Mouse (Mus musculus) liver, embryonic 13.5 days (tissue): ENCODE measurements around the gene Ppfibp1. TPM values are rescaled to one million over a fixed set of nuclear protein-coding genes. Genes with fewer than 3 reads are reported as not detected.

Experiments used
- ATAC-seq: fragments of 200-750 bp; cut with Nextera tagmentation; 2 replicates; pipeline ENCODE4 v1.8.0; 2017; ENCODE audit warnings: low read depth, mild to moderate bottlenecking, moderate number of reproducible peaks, moderate library complexity
- DNase-seq: peaks from one replicate; pipeline ENCODE4 v3.0.0; 2022
- H3K27ac ChIP-seq: fragments of 300-500 bp; sonication (generic); 2 replicates; pipeline ENCODE4 v1.5.1; 2015; ENCODE audit warnings: moderate library complexity, mild to moderate bottlenecking, inconsistent platforms
- H3K27me3 ChIP-seq: fragments of 300-500 bp; sonication (generic); 2 replicates; pipeline ENCODE4 v1.6.1; 2015; ENCODE audit warnings: mild to moderate bottlenecking, inconsistent platforms
- H3K36me3 ChIP-seq: fragments of 300-500 bp; sonication (generic); 2 replicates; pipeline ENCODE4 v1.6.1; 2015; ENCODE audit warnings: mild to moderate bottlenecking, inconsistent platforms
- H3K4me1 ChIP-seq: fragments of 300-500 bp; sonication (generic); replicated peaks from 2 replicates; pipeline ENCODE4 v1.6.1; 2015; ENCODE audit warnings: inconsistent platforms
- H3K4me2 ChIP-seq: fragments of 300-500 bp; sonication (generic); 2 replicates; pipeline ENCODE4 v1.6.1; 2015; ENCODE audit warnings: inconsistent platforms, mild to moderate bottlenecking, moderate library complexity
- H3K4me3 ChIP-seq: fragments of 300-500 bp; sonication (generic); replicated peaks from 2 replicates; pipeline ENCODE4 v1.5.1; 2015; ENCODE audit warnings: mild to moderate bottlenecking, inconsistent platforms
- H3K9ac ChIP-seq: fragments of 300-500 bp; sonication (generic); 2 replicates; pipeline ENCODE4 v1.6.1; 2015; ENCODE audit warnings: mild to moderate bottlenecking, inconsistent platforms
- H3K9me3 ChIP-seq: fragments of 300-500 bp; sonication (generic); replicated peaks from 2 replicates; pipeline ENCODE4 v1.6.1; 2016; ENCODE audit warnings: inconsistent platforms
- WGBS: fragments of 180-500 bp; shearing (Covaris S2); methylation state at CpG from one replicate; pipeline ENCODE4 v1.1.7; 2015; ENCODE audit not compliant: insufficient replicate concordance; 5-methylcytosine and 5-hydroxymethylcytosine counted together
- polyA plus RNA-seq: library from polyadenylated mRNA; unstranded; fragments of >200 nt; fragmentation: Nextera tagmentation; extraction: Ambion mirVana; gene quantifications from 2 replicates; pipeline ENCODE4 v1.2.1, GENCODE M21; 2015

The Ppfibp1 gene
- polyA plus RNA-seq, 1 experiment from 2014 or later = 9.0 TPM

DNA sequence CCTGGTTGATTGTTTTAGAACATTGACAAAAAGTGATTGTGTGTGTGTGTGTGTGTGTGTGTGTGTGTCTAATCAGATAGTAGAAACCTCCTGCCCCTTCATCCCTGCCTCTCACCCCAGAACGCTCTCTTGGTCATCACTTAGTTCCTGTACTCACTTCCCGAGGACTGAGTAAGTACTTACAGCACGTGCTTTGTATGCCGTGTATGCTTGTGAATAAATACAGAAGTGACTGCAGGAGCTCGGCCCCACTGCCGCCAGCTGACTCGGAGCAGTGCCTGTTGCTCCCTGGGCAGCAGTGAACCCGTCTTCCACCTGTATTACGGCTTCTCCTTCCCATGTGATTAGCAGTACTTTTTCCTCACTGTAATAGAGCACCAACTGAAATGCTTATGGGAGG is 164.2 kb downstream of the Ppfibp1 start:
- Histone ChIP-seq H3K4me1 (no peaks in the 10 kb centered on the region), H3K4me3 (no peak overlapping the region), H3K27me3 (no peaks in the 10 kb centered on the region), H3K9me3 (no peaks in the 10 kb centered on the region), H3K9ac (no peak overlapping the region), H3K36me3 (peaks cover 79% of the 10 kb centered on the region), H3K4me2 (no peak overlapping the region), H3K27ac (no peak overlapping the region)
- DNase-seq = no peak
- no peak for ATAC-seq
- WGBS = 84% methylated on average over 9 of the region's 9 CpGs

DNA sequence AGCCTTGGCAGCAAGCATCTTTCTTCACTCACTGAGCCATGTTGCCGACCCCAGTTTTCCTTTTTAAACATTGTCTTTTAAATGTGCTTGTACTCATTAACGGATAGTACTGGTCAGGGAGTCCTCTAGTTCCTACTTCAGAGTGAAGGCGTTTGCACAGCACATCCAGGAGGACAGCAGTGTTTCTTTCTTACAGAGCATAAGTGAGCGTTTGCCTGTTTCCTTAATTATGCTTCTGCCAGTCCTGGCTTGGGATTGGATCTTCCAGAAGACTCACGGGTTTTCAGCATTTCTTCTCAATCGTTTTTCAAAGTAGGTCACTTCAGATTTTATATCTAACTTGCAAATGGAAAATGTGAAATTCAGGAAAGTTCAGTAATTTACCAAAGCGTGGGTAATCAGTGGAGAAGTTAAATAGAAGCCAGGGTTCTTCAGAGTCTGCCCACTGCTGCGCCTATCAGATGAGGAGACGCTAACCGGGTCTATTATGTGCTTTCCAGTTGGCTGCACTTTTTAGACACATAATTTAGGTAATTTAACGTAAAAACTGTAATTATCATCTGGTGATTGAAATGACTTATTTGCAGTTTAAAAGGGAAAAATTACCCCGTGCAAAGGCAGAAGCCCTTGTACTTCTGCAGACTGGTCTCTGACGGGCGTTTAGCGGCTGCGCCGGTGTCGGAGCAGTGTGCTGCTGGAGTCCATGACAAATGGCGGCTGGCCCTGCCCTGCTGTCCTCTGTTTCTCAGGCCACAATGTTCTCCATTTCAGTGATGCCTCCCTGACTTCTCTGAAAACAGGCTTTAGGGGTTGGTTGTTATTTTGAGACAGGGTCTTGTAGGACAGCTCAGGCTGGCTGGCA is 165.7 kb downstream of the Ppfibp1 start:
- Histone ChIP-seq H3K4me3 (no peak overlapping the region), H3K36me3 (peaks cover 69% of the 10 kb centered on the region), H3K4me1 (no peaks in the 10 kb centered on the region), H3K27ac (no peak overlapping the region), H3K9me3 (no peaks in the 10 kb centered on the region), H3K27me3 (no peaks in the 10 kb centered on the region), H3K9ac (no peak overlapping the region), H3K4me2 (no peak overlapping the region)
- ATAC-seq (no peak), DNase-seq (no peak)
- WGBS = 84% methylated on average over 19 of the region's 19 CpGs

DNA sequence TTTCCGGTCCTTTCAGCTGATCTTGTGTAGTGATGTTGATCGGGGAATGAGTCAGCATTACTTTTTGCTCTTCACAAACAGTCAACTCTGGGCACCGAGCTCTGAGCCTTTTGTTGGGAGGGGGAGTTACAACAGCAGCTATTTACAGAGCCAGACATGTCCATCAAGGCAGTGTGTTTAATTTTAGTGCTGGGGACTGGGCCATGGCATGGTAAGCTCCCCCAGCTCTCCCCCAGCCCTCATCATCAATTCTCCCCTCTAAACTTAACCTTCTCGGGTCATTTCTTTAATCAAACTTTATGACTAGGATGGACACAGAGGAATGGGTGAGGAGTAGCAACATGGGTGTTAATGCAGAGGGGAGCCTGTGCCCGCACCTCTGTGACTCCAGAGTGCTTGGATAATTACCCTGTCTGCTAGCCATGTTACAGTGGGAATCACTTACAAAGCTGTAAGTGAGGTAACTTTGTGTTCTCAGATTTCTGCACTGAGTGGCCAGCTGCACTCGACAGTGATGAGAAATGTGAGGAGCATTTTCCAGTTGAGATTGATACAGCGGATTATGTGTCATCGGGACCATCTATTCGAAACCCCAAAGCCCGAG is 167.2 kb downstream of the Ppfibp1 start:
- Histone ChIP-seq H3K27ac (no peak overlapping the region), H3K9me3 (no peaks in the 10 kb centered on the region), H3K4me1 (no peaks in the 10 kb centered on the region), H3K4me3 (no peak overlapping the region), H3K27me3 (no peaks in the 10 kb centered on the region), H3K4me2 (no peak overlapping the region), H3K36me3 (peaks cover 67% of the 10 kb centered on the region), H3K9ac (no peak overlapping the region)
- ATAC-seq = no peak
- DNase-seq = no peak
- WGBS = 73% methylated on average over 10 of the region's 10 CpGs

DNA sequence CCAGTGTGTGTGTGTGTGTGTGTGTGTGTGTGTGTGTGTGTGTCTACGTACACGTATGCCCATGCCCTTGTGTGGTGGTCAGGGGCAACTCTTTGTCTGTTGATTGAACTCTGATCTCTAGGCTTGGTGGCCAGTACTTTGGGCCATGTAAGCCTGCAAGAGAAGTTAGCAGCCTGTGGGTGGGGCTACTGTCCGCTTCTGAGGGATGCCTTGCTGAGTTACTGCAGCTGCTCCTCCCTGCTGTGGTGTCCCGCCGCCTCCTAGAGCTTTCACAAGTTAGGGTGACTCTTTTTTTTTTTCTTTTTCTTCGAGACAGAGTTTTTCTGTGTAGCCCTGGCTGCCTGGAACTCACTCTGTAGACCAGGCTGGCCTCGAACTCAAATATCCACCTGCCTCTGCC is 171.0 kb downstream of the Ppfibp1 start:
- Histone ChIP-seq H3K4me2 (no peak overlapping the region), H3K9ac (no peak overlapping the region), H3K36me3 (peaks cover 68% of the 10 kb centered on the region), H3K27ac (no peak overlapping the region), H3K9me3 (no peaks in the 10 kb centered on the region), H3K4me1 (no peaks in the 10 kb centered on the region), H3K27me3 (no peaks in the 10 kb centered on the region), H3K4me3 (no peak overlapping the region)
- no peak for DNase-seq
- ATAC-seq = no peak
- WGBS = 74% methylated on average over 7 of the region's 7 CpGs

DNA sequence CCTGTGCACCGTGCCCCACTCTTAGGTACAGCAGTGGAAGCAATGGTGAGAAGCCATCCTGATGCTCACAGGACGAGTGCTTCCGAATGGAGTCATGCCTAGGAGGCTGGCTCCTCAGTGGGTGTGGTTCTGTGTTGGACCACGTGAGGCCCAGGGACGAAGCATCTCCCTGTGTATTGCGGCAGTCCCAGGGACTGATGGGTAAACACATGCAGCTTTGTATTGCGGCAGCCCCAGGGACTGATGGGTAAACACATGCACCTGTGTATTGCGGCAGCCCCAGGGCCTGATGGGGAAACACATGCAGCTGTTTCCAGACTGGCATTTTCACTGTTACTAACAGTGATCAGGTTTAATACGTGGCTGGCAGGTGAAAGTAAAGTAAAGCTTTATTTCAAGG is 173.3 kb downstream of the Ppfibp1 start:
- DNase-seq = no peak

DNA sequence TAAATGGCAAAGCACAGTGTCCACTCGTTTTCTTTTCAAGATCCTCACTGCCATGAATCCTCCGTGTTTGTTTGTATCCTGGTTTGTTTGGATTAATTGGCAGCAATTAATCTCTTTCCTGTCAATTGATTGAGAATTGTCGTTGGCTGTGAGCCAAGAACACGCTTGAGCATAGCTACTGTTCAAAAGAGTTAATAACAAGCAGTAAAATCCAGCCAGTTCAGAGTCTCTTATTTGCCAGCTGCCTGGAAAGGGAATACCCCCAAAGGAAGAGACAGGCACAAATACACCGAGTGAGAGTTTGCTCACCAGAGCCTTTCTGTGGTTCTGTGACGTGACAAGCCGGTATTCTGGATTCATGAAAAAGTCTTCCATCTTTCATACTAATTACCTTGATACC is 173.7 kb downstream of the Ppfibp1 start:
- H3K36me3 ChIP-seq = peaks cover 58% of the 10 kb centered on the region
- 85% methylated on average over 7 of the region's 7 CpGs for WGBS

More for the DNA sequence above, 173.3 kb downstream of the Ppfibp1 start:
- Histone ChIP-seq H3K4me3 (no peak overlapping the region), H3K4me1 (no peaks in the 10 kb centered on the region), H3K27me3 (no peaks in the 10 kb centered on the region), H3K9ac (no peak overlapping the region), H3K4me2 (no peak overlapping the region), H3K36me3 (peaks cover 58% of the 10 kb centered on the region), H3K27ac (no peak overlapping the region), H3K9me3 (no peaks in the 10 kb centered on the region)
- 87% methylated on average over 9 of the region's 9 CpGs for WGBS
- ATAC-seq = no peak

DNA sequence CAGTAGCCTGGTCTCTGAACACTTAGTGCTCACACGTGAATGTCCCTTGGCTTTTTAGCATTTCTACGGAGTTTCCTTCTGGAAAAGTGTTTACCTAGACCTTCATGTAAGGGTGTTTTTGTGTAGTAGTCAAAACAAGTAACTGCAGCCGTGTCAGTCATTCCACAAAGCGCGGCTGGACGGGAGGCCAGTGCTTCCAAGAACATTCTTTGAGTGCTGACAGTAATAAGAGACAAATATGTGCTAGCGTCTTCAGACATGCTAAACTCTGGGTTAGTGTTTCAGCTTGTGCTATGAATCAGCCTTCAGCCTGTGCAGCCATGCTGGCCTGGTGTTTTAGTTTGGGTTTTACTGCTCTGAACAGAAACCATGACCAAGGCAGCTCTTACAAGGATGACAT is 174.4 kb downstream of the Ppfibp1 start:
- Histone ChIP-seq H3K4me1 (no peaks in the 10 kb centered on the region), H3K4me2 (no peak overlapping the region), H3K27me3 (no peaks in the 10 kb centered on the region), H3K9me3 (no peaks in the 10 kb centered on the region), H3K36me3 (peaks cover 62% of the 10 kb centered on the region), H3K9ac (no peak overlapping the region), H3K4me3 (no peak overlapping the region), H3K27ac (no peak overlapping the region)
- no peak for ATAC-seq
- no peak for DNase-seq
- WGBS = 75% methylated on average over 7 of the region's 7 CpGs

More for the DNA sequence above, 173.7 kb downstream of the Ppfibp1 start:
- no peak overlapping the region for H3K4me3 ChIP-seq
- no peaks in the 10 kb centered on the region for H3K9me3 ChIP-seq
- H3K9ac ChIP-seq = no peak overlapping the region
- no peaks in the 10 kb centered on the region for H3K27me3 ChIP-seq
- no peak for ATAC-seq
- DNase-seq = no peak
- no peak overlapping the region for H3K27ac ChIP-seq
- no peaks in the 10 kb centered on the region for H3K4me1 ChIP-seq
- H3K4me2 ChIP-seq = no peak overlapping the region

DNA sequence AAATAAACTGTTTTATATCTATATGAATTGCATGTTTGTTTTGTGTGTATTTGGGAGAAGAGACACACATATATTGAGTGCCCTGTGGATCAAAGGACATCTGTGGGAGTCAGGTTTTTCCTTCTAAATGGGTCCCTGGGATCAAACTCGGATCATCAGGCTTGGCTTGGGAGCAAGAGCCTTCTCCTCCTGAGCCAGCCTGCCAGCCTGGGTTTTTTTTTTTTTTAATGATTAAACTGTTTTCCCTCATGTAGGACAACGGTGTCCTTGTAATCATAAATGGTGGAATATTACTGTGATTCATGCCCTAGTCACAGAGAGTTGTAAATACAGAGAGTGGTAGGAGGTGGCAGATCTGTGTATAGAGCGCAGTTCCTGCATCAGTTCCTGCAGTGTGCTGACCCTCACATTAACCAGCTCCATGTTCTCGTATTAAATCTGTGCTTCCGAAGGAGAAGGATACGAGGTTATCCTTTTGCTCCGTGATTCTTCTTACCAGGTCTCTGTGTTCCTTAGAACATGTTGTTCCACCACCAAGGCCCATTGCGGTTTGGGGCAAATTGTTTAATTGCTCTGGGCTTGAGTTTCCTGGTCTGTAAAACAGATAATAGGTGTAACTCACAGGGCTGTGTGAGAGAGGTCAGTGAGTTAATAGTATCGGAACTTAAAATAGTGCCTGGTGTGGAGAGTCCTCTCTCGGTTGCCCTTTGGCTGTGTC is 176.1 kb downstream of the Ppfibp1 start:
- ATAC-seq (no peak), DNase-seq (no peak)
- 83% methylated on average over 10 of the region's 10 CpGs for WGBS
- no peaks in the 10 kb centered on the region for H3K4me1 ChIP-seq
- no peaks in the 10 kb centered on the region for H3K27me3 ChIP-seq
- no peak overlapping the region for H3K9ac ChIP-seq
- no peak overlapping the region for H3K4me3 ChIP-seq
- H3K4me2 ChIP-seq = no peak overlapping the region
- no peaks in the 10 kb centered on the region for H3K9me3 ChIP-seq
- peaks cover 63% of the 10 kb centered on the region for H3K36me3 ChIP-seq
- H3K27ac ChIP-seq = no peak overlapping the region

DNA sequence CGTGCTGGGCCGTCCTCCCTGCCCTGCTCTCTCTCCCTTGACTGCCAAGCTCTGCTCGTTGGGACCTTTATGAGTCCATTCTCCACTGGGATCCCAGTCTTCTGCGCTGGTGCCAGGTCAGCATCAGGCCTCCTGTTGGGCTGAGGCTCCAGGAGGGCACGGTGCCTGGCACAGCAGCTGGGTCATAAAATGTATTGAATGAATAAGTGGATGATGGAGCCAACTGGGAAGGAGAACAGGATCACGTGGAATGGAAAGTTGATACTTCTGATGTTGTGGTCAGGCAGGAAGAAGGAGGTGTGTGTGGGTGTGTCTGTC is 176.6 kb downstream of the Ppfibp1 start:
- Histone ChIP-seq H3K9ac (no peak overlapping the region), H3K4me3 (no peak overlapping the region), H3K9me3 (no peaks in the 10 kb centered on the region), H3K4me1 (no peaks in the 10 kb centered on the region), H3K27ac (no peak overlapping the region), H3K27me3 (no peaks in the 10 kb centered on the region), H3K36me3 (peaks cover 61% of the 10 kb centered on the region), H3K4me2 (no peak overlapping the region)
- ATAC-seq (no peak), DNase-seq (no peak)
- 83% methylated on average over 6 of the region's 6 CpGs for WGBS

DNA sequence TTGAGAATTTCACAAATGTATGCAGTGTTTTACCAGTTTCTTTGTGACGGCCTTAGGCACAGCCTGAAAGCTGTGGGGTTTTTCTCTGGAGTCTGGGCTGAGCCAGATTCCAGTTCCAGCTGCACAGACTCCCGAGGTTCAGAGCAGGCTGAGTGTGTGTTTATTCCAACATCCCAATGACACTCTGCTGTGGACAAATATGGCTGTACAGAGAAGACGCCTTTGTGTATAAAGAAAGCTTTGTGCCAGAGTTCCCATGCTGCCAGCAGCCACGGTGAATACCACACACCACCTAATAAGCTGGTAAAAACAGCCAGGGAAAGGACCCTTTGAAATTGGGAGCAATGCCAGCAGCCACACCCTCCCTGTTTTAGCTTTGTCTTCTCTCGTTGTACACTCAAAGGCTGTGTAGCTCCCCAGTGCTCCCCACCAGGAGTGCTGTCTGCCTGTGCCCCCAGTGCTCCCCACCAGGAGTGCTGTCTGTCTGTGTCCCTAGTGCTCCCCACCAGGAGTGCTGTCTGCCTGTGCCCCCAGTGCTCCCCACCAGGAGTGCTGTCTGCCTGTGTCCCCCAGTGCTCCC is 187.6 kb downstream of the Ppfibp1 start:
- H3K27me3 ChIP-seq = no peaks in the 10 kb centered on the region
- 67% methylated on average over 5 of the region's 5 CpGs for WGBS
- DNase-seq = no peak
- H3K27ac ChIP-seq = no peak overlapping the region
- ATAC-seq = no peak
- H3K4me1 ChIP-seq = no peaks in the 10 kb centered on the region
- no peak overlapping the region for H3K9ac ChIP-seq
- H3K4me3 ChIP-seq = no peak overlapping the region
- no peak overlapping the region for H3K4me2 ChIP-seq
- peaks cover 27% of the 10 kb centered on the region for H3K36me3 ChIP-seq
- no peaks in the 10 kb centered on the region for H3K9me3 ChIP-seq

DNA sequence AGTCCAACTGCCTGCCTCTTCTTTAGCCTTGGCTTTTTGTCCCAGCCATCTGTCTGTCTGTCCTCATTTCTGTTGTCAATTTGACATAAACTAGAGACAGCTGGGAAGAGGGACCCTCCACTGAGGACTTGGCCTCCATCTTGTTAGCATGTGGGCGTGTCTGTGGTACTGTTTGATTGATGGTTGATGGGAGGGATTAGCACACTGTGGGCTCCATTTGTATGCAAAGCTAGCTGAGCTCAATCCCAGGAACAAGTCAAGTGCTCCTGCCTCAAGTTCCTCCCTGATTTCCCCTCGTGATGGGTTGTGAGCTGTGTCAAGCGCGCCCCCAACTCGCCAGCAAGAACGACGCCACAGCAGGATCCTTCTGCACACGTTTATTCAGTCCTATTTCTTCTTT is 188.6 kb downstream of the Ppfibp1 start:
- H3K4me1 ChIP-seq = no peaks in the 10 kb centered on the region
- ATAC-seq (no peak), DNase-seq (no peak)
- H3K4me2 ChIP-seq = no peak overlapping the region
- no peak overlapping the region for H3K4me3 ChIP-seq
- 89% methylated on average over 8 of the region's 8 CpGs for WGBS
- no peak overlapping the region for H3K27ac ChIP-seq
- H3K27me3 ChIP-seq = no peaks in the 10 kb centered on the region
- no peak overlapping the region for H3K9ac ChIP-seq
- H3K9me3 ChIP-seq = no peaks in the 10 kb centered on the region
- H3K36me3 ChIP-seq = peaks cover 18% of the 10 kb centered on the region
